Mouse (Mus musculus) A20 (cell line): Measurements from ENCODE around the gene Smim14.

Experiments
- DNase-seq: peaks from one replicate; pipeline ENCODE4 v3.0.0-alpha.2; 2011; ENCODE audit warnings: low read depth, low spot score

The Smim14 gene

GRCm38 (mm10) chr5:65466911-65467310 is 70.1 kb downstream of the Smim14 start:
- DNase-seq, result no peak

- DNase-seq, result no peak
Observed at GRCm38 (mm10) chr5:65460361-65460760, 76.6 kb downstream of the Smim14 start.

GRCm38 (mm10) chr5:65459454-65459853 is 77.5 kb downstream of the Smim14 start:
- no peak for DNase-seq

- no peak for DNase-seq
Observed at GRCm38 (mm10) chr5:65457846-65458245, 79.1 kb downstream of the Smim14 start.

GRCm38 (mm10) chr5:65457086-65457827 is 79.7 kb downstream of the Smim14 start:
- DNase-seq, result no peak

GRCm38 (mm10) chr5:65454771-65455170 is 82.2 kb downstream of the Smim14 start:
- DNase-seq, result no peak

GRCm38 (mm10) chr5:65448941-65449340 is 88.0 kb downstream of the Smim14 start:
- DNase-seq, result no peak

- no peak for DNase-seq
Observed at GRCm38 (mm10) chr5:65447826-65448225, 89.2 kb downstream of the Smim14 start.

- DNase-seq, result no peak
Observed at GRCm38 (mm10) chr5:65446756-65447155, 90.2 kb downstream of the Smim14 start.

- no peak for DNase-seq
Observed at GRCm38 (mm10) chr5:65444981-65445380, 92.0 kb downstream of the Smim14 start.

GRCm38 (mm10) chr5:65438041-65438440 is 98.9 kb downstream of the Smim14 start:
- DNase-seq, result no peak

- peak; percentile 96 for DNase-seq
Observed at GRCm38 (mm10) chr5:65435806-65436561, 101.0 kb downstream of the Smim14 start, which contains the start of gene Ugdh. Gene Ugdh, minus strand, starts transcription at chr5:65435949.

GRCm38 (mm10) chr5:65435363-65435805 is 101.6 kb downstream of the Smim14 start:
- no peak for DNase-seq

GRCm38 (mm10) chr5:65434471-65435362 is 102.3 kb downstream of the Smim14 start:
- peak; percentile 16 for DNase-seq

- DNase-seq, result no peak
Observed at GRCm38 (mm10) chr5:65429441-65429840, 107.5 kb downstream of the Smim14 start.

- DNase-seq, result no peak
Observed at GRCm38 (mm10) chr5:65428321-65428720, 108.7 kb downstream of the Smim14 start.

- DNase-seq, result no peak
Observed at GRCm38 (mm10) chr5:65425251-65425650, 111.7 kb downstream of the Smim14 start.

GRCm38 (mm10) chr5:65424215-65424614 is 112.8 kb downstream of the Smim14 start:
- no peak for DNase-seq

GRCm38 (mm10) chr5:65422803-65423202 is 114.2 kb downstream of the Smim14 start:
- DNase-seq, result no peak

- no peak for DNase-seq
Observed at GRCm38 (mm10) chr5:65420822-65421221, 116.2 kb downstream of the Smim14 start.

GRCm38 (mm10) chr5:65419136-65419535 is 117.8 kb downstream of the Smim14 start:
- peak; percentile 78 for DNase-seq
